Mouse (Mus musculus): Measurements from ENCODE around the gene Iffo1.

Iffo1 gene

GRCm38 (mm10) chr6:125142436-125142835, 2.6 kb upstream of the Iffo1 start:
- no peak for DNase-seq (ENCODE audit: low read depth, low spot score)

- no peak for DNase-seq (ENCODE audit: low read depth, low spot score)
Observed at GRCm38 (mm10) chr6:125143128-125143527, 1.9 kb upstream of the Iffo1 start.

GRCm38 (mm10) chr6:125143904-125144303, 1.1 kb upstream of the Iffo1 start:
- DNase-seq (ENCODE audit: low read depth, low spot score) = no peak

- DNase-seq (ENCODE audit: low read depth, low spot score) = no peak
Observed at GRCm38 (mm10) chr6:125145479-125145951, 474 bp downstream of the Iffo1 start.

GRCm38 (mm10) chr6:125146148-125146547, 1.1 kb downstream of the Iffo1 start:
- no peak for DNase-seq (ENCODE audit: low read depth, low spot score)

- DNase-seq (ENCODE audit: low read depth, low spot score) = no peak
Observed at GRCm38 (mm10) chr6:125146797-125147196, 1.8 kb downstream of the Iffo1 start.

- DNase-seq (ENCODE audit: low read depth, low spot score) = no peak
Observed at GRCm38 (mm10) chr6:125147329-125147728, 2.3 kb downstream of the Iffo1 start.

GRCm38 (mm10) chr6:125148251-125148925, 3.3 kb downstream of the Iffo1 start:
- DNase-seq (ENCODE audit: low read depth, low spot score) = no peak

- no peak for DNase-seq (ENCODE audit: low read depth, low spot score)
Observed at GRCm38 (mm10) chr6:125148926-125149568, 4.0 kb downstream of the Iffo1 start.

- DNase-seq (ENCODE audit: low read depth, low spot score) = no peak
Observed at GRCm38 (mm10) chr6:125149569-125149950, 4.5 kb downstream of the Iffo1 start.

- DNase-seq (ENCODE audit: low read depth, low spot score) = no peak
Observed at GRCm38 (mm10) chr6:125152212-125153017, 7.4 kb downstream of the Iffo1 start.

GRCm38 (mm10) chr6:125153018-125153389, 8.0 kb downstream of the Iffo1 start:
- DNase-seq (ENCODE audit: low read depth, low spot score) = no peak

- no peak for DNase-seq (ENCODE audit: low read depth, low spot score)
Observed at GRCm38 (mm10) chr6:125153682-125154081, 8.6 kb downstream of the Iffo1 start.

- no peak for DNase-seq (ENCODE audit: low read depth, low spot score)
Observed at GRCm38 (mm10) chr6:125154550-125154949, 9.5 kb downstream of the Iffo1 start.

- DNase-seq (ENCODE audit: low read depth, low spot score) = no peak
Observed at GRCm38 (mm10) chr6:125155262-125155661, 10.2 kb downstream of the Iffo1 start.

- no peak for DNase-seq (ENCODE audit: low read depth, low spot score)
Observed at GRCm38 (mm10) chr6:125156491-125156890, 11.4 kb downstream of the Iffo1 start.

GRCm38 (mm10) chr6:125156903-125157614, 12.0 kb downstream of the Iffo1 start:
- no peak for DNase-seq (ENCODE audit: low read depth, low spot score)

GRCm38 (mm10) chr6:125158944-125159492, 14.0 kb downstream of the Iffo1 start:
- no peak for DNase-seq (ENCODE audit: low read depth, low spot score)

GRCm38 (mm10) chr6:125159773-125160557, 14.9 kb downstream of the Iffo1 start:
- DNase-seq (ENCODE audit: low read depth, low spot score) = no peak

- no peak for DNase-seq (ENCODE audit: low read depth, low spot score)
Observed at GRCm38 (mm10) chr6:125160558-125160853, 15.5 kb downstream of the Iffo1 start.
